Mouse (Mus musculus) small intestine, adult 2 months (tissue): ENCODE measurements around the gene Vgll4.

Experiments
- CTCF ChIP-seq: fragments of 200-500 bp; IDR thresholded peaks from 2 replicates; pipeline ENCODE4 v1.5.1; 2012; ENCODE audit warnings: low read depth, mild to moderate bottlenecking, control low read depth, inconsistent platforms, low read length, moderate library complexity, mixed read lengths; ENCODE audit not compliant: insufficient replicate concordance, insufficient read length; ENCODE audit errors: extremely low read depth
- POLR2A ChIP-seq: fragments of 200-500 bp; IDR thresholded peaks from 2 replicates; pipeline ENCODE4 v1.6.1; 2012; ENCODE audit warnings: low read depth, mild to moderate bottlenecking, control low read depth, inconsistent platforms, low read length, moderate library complexity

- TF ChIP-seq CTCF: no peak
- TF ChIP-seq POLR2A: no peak
These were observed 138.0 kb downstream of the Vgll4 start for GRCm38 (mm10) chr6:114831807-114832206.
